Mouse (Mus musculus) E14TG2a.4 (cell line): ENCODE measurements around the gene Wwox.

Experiments
- H3K27me3 ChIP-seq: 2 replicates; pipeline ENCODE4 v1.6.1; 2014; ENCODE audit warnings: low read length, control low read depth; ENCODE audit not compliant: insufficient read depth
- H3K36me3 ChIP-seq: 2 replicates; pipeline ENCODE4 v1.6.1; 2014; ENCODE audit warnings: low read length, control low read depth; ENCODE audit not compliant: insufficient read depth
- H3K4me1 ChIP-seq: replicated peaks from 2 replicates; pipeline ENCODE4 v1.6.1; 2014; ENCODE audit warnings: low read depth, low read length, control low read depth
- H3K4me3 ChIP-seq: replicated peaks from 2 replicates; pipeline ENCODE4 v1.5.1; 2014; ENCODE audit warnings: mild to moderate bottlenecking, low read length
- H3K9me3 ChIP-seq: 2 replicates; pipeline ENCODE4 v1.6.1; 2014; ENCODE audit warnings: low read length, control low read depth
- CTCF ChIP-seq: conservative IDR thresholded peaks from 2 replicates; pipeline ENCODE4 v1.5.1; 2014; ENCODE audit warnings: low read length
- NANOG ChIP-seq: IDR thresholded peaks from 2 replicates; pipeline ENCODE4 v1.6.1; 2014; ENCODE audit warnings: borderline replicate concordance, low read length, mixed read lengths
- POU5F1 ChIP-seq: IDR thresholded peaks from 2 replicates; pipeline ENCODE4 v1.6.1; 2014; ENCODE audit warnings: low read length, borderline replicate concordance

The Wwox gene

DNA sequence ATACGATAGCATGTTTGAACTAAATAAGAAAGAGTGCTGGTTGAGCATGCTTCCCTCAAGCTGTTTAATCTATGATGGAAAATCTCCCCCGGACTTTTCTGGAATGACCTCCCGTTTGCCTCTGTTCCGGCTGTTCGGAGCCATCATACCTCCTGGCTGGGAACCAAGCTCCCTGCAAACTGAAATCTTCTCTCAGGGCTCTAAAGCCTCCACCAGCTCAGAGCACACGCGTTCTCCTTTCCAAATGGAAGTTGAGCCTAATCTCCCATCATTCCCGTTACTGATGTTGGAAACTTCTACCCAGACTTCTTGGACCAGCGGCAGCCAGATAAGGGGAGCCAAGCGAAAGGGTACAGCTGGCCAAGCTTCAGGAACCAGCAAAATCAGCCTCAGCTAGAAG is 37.5 kb downstream of the Wwox start:
- Histone ChIP-seq H3K36me3 (peaks cover 7% of the 10 kb centered on the region; the same call in 1 of the 2 replicates), H3K9me3 (no peaks in the 10 kb centered on the region), H3K4me3 (0 out of 2 replicates have a peak overlapping the region, but pooled peaks have one; percentile 26), H3K27me3 (no peaks in the 10 kb centered on the region), H3K4me1 (no peaks in the 10 kb centered on the region; the same call in 1 of the 2 replicates)
- TF ChIP-seq POU5F1 = no peak
- TF ChIP-seq NANOG = no peak
- TF ChIP-seq CTCF = no peak

- Histone ChIP-seq H3K36me3 (peaks cover 7% of the 10 kb centered on the region; the same call in 1 of the 2 replicates), H3K4me1 (no peaks in the 10 kb centered on the region; the same call in 1 of the 2 replicates), H3K27me3 (no peaks in the 10 kb centered on the region), H3K9me3 (no peaks in the 10 kb centered on the region), H3K4me3 (0 out of 2 replicates have a peak overlapping the region, but pooled peaks have one; percentile 17)
- TF ChIP-seq POU5F1 = no peak
- TF ChIP-seq NANOG = no peak
- TF ChIP-seq CTCF = no peak
These were observed 38.3 kb downstream of the Wwox start for GRCm38 (mm10) chr8:114477790-114478189.

GRCm38 (mm10) chr8:114479749-114480148 is 40.3 kb downstream of the Wwox start:
- Histone ChIP-seq H3K4me3 (no peak overlapping the region), H3K9me3 (no peaks in the 10 kb centered on the region), H3K4me1 (no peaks in the 10 kb centered on the region), H3K27me3 (no peaks in the 10 kb centered on the region), H3K36me3 (no peaks in the 10 kb centered on the region)
- no peak for TF ChIP-seq CTCF
- TF ChIP-seq NANOG = no peak
- no peak for TF ChIP-seq POU5F1

DNA sequence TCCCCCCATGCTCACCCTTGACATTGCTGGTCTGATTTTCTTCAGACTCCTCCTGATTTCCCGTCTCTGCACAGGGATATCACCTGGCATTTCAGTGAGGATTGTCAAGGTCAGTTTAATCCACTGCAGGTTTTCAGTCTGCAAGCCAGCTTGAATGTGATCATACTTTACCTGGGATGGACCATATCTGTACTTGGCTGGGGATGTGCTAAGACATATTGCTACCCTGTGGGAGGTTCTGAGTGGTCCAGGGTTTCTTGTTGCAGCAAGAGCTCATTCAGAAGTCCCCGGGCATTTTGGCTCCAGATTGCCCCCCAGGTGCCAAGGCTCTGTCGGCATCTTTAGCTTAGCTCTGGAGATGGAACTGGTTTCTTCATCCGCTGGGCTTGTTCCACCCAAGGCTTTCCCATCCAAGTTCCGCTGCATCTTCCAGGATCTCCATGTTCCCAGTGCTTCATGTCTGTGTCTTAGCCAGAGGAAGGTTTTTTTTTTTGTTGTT is 52.3 kb downstream of the Wwox start:
- Histone ChIP-seq H3K4me3 (no peak overlapping the region), H3K4me1 (peaks cover 5% of the 10 kb centered on the region), H3K9me3 (no peaks in the 10 kb centered on the region), H3K36me3 (peaks cover 6% of the 10 kb centered on the region; the same call in 1 of the 2 replicates), H3K27me3 (no peaks in the 10 kb centered on the region)
- TF ChIP-seq NANOG (no peak), POU5F1 (no peak), CTCF (no peak)

- Histone ChIP-seq H3K4me1 (peaks cover 6% of the 10 kb centered on the region), H3K27me3 (no peaks in the 10 kb centered on the region), H3K9me3 (no peaks in the 10 kb centered on the region), H3K4me3 (no peak overlapping the region), H3K36me3 (no peaks in the 10 kb centered on the region)
- no peak for TF ChIP-seq CTCF
These were observed 60.1 kb downstream of the Wwox start for GRCm38 (mm10) chr8:114499448-114500144.

DNA sequence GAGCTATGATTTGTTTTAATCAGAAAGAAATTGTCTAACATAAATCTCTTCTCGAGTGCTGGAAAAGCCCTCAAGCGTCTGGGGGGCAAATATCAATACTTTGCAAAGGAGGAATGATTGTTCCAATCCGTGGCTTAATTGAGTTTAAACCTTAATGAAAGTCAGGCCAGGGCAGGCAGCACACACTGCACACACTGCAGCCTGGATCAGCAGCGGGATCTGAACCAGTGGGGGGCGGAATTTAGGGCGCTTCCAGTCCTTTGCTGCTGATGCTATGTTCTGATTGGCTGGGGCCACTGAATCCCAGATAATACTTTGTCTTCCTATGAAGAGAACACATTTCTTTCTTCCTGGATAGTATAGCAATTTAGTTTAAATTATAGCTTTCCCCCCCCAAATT is 62.5 kb downstream of the Wwox start:
- Histone ChIP-seq H3K9me3 (no peaks in the 10 kb centered on the region), H3K4me3 (no peak overlapping the region), H3K27me3 (no peaks in the 10 kb centered on the region), H3K4me1 (no peaks in the 10 kb centered on the region; the same call in 1 of the 2 replicates), H3K36me3 (no peaks in the 10 kb centered on the region)
- TF ChIP-seq NANOG (no peak), CTCF (no peak), POU5F1 (no peak)

DNA sequence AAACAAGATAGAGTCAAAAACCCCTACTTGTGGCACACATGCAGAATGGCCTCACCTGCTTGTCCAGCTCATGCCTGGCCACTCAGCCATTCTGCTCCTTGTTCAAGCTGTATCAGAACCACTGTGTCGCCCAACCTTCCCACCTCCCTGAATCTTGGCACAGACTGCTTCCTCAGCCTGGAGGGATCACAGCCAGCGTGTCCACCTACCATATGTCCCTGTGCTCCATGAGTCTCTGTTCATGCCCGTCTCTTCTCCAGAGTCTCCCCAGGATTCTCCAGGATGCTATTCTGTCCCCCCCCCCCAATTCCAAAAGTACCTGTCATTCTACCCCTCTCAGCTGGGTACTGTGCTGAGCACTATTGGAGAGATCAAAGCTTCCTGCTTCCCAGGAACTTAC is 63.7 kb downstream of the Wwox start:
- no peaks in the 10 kb centered on the region for H3K27me3 ChIP-seq
- TF ChIP-seq NANOG (no peak), POU5F1 (no peak), CTCF (no peak)
- no peaks in the 10 kb centered on the region; the same call in 1 of the 2 replicates for H3K4me1 ChIP-seq
- H3K36me3 ChIP-seq = no peaks in the 10 kb centered on the region
- no peaks in the 10 kb centered on the region for H3K9me3 ChIP-seq
- no peak overlapping the region for H3K4me3 ChIP-seq

DNA sequence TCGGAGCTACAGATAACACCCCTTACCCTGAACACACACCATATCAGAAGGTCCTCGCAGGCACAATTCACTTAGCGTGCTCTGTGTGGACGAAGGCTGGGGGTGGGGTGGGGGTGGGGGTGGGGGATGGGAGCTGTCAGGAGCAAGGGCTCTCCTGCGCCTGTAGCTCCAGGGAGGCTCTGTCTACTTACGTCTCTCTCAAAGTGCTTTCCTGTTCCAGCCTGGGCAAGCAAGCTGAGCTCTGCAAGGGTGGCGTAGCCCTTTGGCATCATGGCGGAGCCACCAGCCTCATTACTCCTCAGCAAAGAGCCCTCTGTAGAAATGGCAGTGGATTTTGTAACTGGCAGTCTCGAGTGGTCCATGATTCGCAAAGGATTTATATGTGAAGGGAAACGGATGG is 65.4 kb downstream of the Wwox start:
- no peaks in the 10 kb centered on the region for H3K36me3 ChIP-seq
- H3K4me3 ChIP-seq = no peak overlapping the region
- H3K4me1 ChIP-seq = no peaks in the 10 kb centered on the region; the same call in 1 of the 2 replicates
- TF ChIP-seq NANOG (no peak), POU5F1 (no peak), CTCF (no peak)
- no peaks in the 10 kb centered on the region for H3K9me3 ChIP-seq
- H3K27me3 ChIP-seq = no peaks in the 10 kb centered on the region

GRCm38 (mm10) chr8:114505351-114506347 is 66.2 kb downstream of the Wwox start:
- Histone ChIP-seq H3K36me3 (no peaks in the 10 kb centered on the region), H3K9me3 (no peaks in the 10 kb centered on the region), H3K27me3 (no peaks in the 10 kb centered on the region), H3K4me1 (no peaks in the 10 kb centered on the region; the same call in 1 of the 2 replicates), H3K4me3 (no peak overlapping the region)
- TF ChIP-seq CTCF (no peak), NANOG (no peak), POU5F1 (no peak)
